In genomic region chr5:38561426-38562024, GRCm38 (mm10) we compare ENCODE assay signal across 8 mouse cellular contexts. TPM values are rescaled to one million over a fixed set of nuclear protein-coding genes. Genes with fewer than 3 reads are reported as not detected.
DNase-seq lines count a peak whose midpoint lies in the region; ATAC-seq and TF ChIP-seq lines count a peak whose summit lies in the region.

No protein-coding gene starts in this region.

- TF ChIP-seq EP300 in heart, adult 2 months (IDR thresholded peaks at IDR 0.05; ENCODE audit: insufficient read depth, low read depth, low read length) = no peak

- intact Hi-C loops in heart, adult 2 months (cut with DNase I) = loop anchor here (2.0 kb wide), 2 partner anchors 29 to 81 kb away; no protein-coding TSS in a partner anchor

- H3K4me3 ChIP-seq in embryonic facial prominence, embryonic 13.5 days = peak overlapping the region; percentile 91
- peak overlapping the region; percentile 94 for H3K4me3 ChIP-seq in heart, adult 2 months
- H3K4me3 ChIP-seq in limb, embryonic 13.5 days = peak overlapping the region; percentile 89
- peak overlapping the region; percentile 96 for H3K4me3 ChIP-seq in midbrain, embryonic 16.5 days (ENCODE audit: low read depth, low read length)

- WGBS in embryonic facial prominence, embryonic 13.5 days = under 1% methylated on average over 78 of the region's 79 CpGs
- under 1% methylated on average over 76 of the region's 79 CpGs for WGBS in heart, adult 2 months
- WGBS in limb, embryonic 13.5 days = under 1% methylated on average over 73 of the region's 79 CpGs
- under 1% methylated on average over 61 of the region's 79 CpGs for WGBS in midbrain, embryonic 16.5 days

- H3K9me3 ChIP-seq in embryonic facial prominence, embryonic 13.5 days = no peaks in the 10 kb centered on the region
- no peaks in the 10 kb centered on the region for H3K9me3 ChIP-seq in limb, embryonic 13.5 days
- no peaks in the 10 kb centered on the region for H3K9me3 ChIP-seq in midbrain, embryonic 16.5 days (replicated peaks; ENCODE audit: control insufficient read depth, low read length, poor library complexity, severe bottlenecking)

- peak; percentile 88 for TF ChIP-seq POLR2A in heart, adult 2 months (IDR thresholded peaks at IDR 0.05; ENCODE audit: insufficient read depth, low read depth, low read length)

- peak overlapping the region; percentile 92 for H3K4me2 ChIP-seq in embryonic facial prominence, embryonic 13.5 days
- peak overlapping the region; percentile 92 for H3K4me2 ChIP-seq in limb, embryonic 13.5 days (replicated peaks)
- peak overlapping the region; percentile 88 for H3K4me2 ChIP-seq in midbrain, embryonic 16.5 days (ENCODE audit: low read length)

- peak overlapping the region; percentile 95 for H3K9ac ChIP-seq in embryonic facial prominence, embryonic 13.5 days
- H3K9ac ChIP-seq in heart, adult 2 months (ENCODE audit: low read depth, low read length) = peak overlapping the region; percentile 97
- peak overlapping the region; percentile 95 for H3K9ac ChIP-seq in limb, embryonic 13.5 days
- H3K9ac ChIP-seq in midbrain, embryonic 16.5 days (ENCODE audit: low read depth, low read length) = peak overlapping the region; percentile 80

- peaks cover 7% of the 10 kb centered on the region for H3K79me2 ChIP-seq in heart, adult 2 months (replicated peaks; ENCODE audit: control insufficient read depth, insufficient read depth, low read length)

- peaks cover 33% of the 10 kb centered on the region for H3K36me3 ChIP-seq in embryonic facial prominence, embryonic 13.5 days
- H3K36me3 ChIP-seq in heart, adult 2 months (ENCODE audit: control insufficient read depth, insufficient read depth, low read length) = peaks cover 11% of the 10 kb centered on the region
- H3K36me3 ChIP-seq in limb, embryonic 13.5 days = peaks cover 32% of the 10 kb centered on the region
- H3K36me3 ChIP-seq in midbrain, embryonic 16.5 days (ENCODE audit: control insufficient read depth, insufficient read depth, low read length) = 0 out of 2 replicates have a peak, but pooled peaks cover 4% of the 10 kb centered on the region

- TF ChIP-seq CTCF in heart, adult 2 months (IDR thresholded peaks at IDR 0.05) = no peak

- peak; percentile 98 for DNase-seq in 3134 (ENCODE audit: extremely low read depth, insufficient read length, low spot score)
- peak; percentile 99 for DNase-seq in adrenal gland, postnatal 36 days
- peak; percentile 100 for DNase-seq in heart, adult 2 months
- DNase-seq in kidney, adult 8-10 months = peak; percentile 98 to 99
- peak; percentile 98 to 99 for DNase-seq in spleen, postnatal 10 days (ENCODE audit: low spot score in 2 of 2)

- peak overlapping the region; percentile 99 for H3K27ac ChIP-seq in embryonic facial prominence, embryonic 13.5 days
- H3K27ac ChIP-seq in heart, adult 2 months = peak overlapping the region; percentile 97
- peak overlapping the region; percentile 99 for H3K27ac ChIP-seq in limb, embryonic 13.5 days
- peak overlapping the region; percentile 91 for H3K27ac ChIP-seq in midbrain, embryonic 16.5 days (ENCODE audit: low read length)

- H3K27me3 ChIP-seq in embryonic facial prominence, embryonic 13.5 days = no peaks in the 10 kb centered on the region
- H3K27me3 ChIP-seq in heart, adult 2 months (ENCODE audit: control insufficient read depth, insufficient read depth, low read length) = no peaks in the 10 kb centered on the region
- H3K27me3 ChIP-seq in limb, embryonic 13.5 days = no peaks in the 10 kb centered on the region
- no peaks in the 10 kb centered on the region for H3K27me3 ChIP-seq in midbrain, embryonic 16.5 days (ENCODE audit: control insufficient read depth, insufficient read depth, low read depth, low read length)

- peaks cover 38% of the 10 kb centered on the region for H3K4me1 ChIP-seq in embryonic facial prominence, embryonic 13.5 days
- H3K4me1 ChIP-seq in heart, adult 2 months (ENCODE audit: control insufficient read depth, insufficient read depth, low read length) = peaks cover 13% of the 10 kb centered on the region
- peaks cover 41% of the 10 kb centered on the region for H3K4me1 ChIP-seq in limb, embryonic 13.5 days
- peaks cover 34% of the 10 kb centered on the region for H3K4me1 ChIP-seq in midbrain, embryonic 16.5 days (ENCODE audit: control insufficient read depth, insufficient read depth, low read length)

- peak; percentile 94 for ATAC-seq in embryonic facial prominence, embryonic 13.5 days (ENCODE audit: insufficient number of reproducible peaks, insufficient read depth, low FRiP score, low TSS enrichment, low read depth)
- peak; percentile 97 for ATAC-seq in limb, embryonic 13.5 days (ENCODE audit: low FRiP score, low read depth)
- ATAC-seq in midbrain, embryonic 16.5 days = peak; percentile 98

RNA-seq across cellular contexts. Expression of gene Wdr1, which starts 1.5 kb away (rescaled TPM):
- total RNA-seq in adrenal gland, postnatal 36 days (2021) = 100 to 1,000 TPM; 130 to 138 TPM
- 200 and 223 TPM in 2 replicates for polyA plus RNA-seq in embryonic facial prominence, embryonic 13.5 days (2015; fragmentation: Nextera tagmentation; extraction: Ambion mirVana)
- 100 to 1,000 TPM; 107 to 119 TPM for total RNA-seq in heart, adult 2 months (2021)
- polyA plus RNA-seq in heart, adult 2 months (2012; rRNA removed) = 105 and 144 TPM in 2 replicates
- polyA plus RNA-seq in limb, embryonic 13.5 days (2015; fragmentation: Nextera tagmentation; extraction: Ambion mirVana) = 203 and 206 TPM in 2 replicates
- 217 and 221 TPM in 2 replicates for polyA plus RNA-seq in midbrain, embryonic 16.5 days (2015; fragmentation: Nextera tagmentation; extraction: Ambion mirVana)

RNA-seq across cellular contexts. Expression of gene Slc2a9, which starts 58.6 kb away (rescaled TPM):
- total RNA-seq in adrenal gland, postnatal 36 days (2021) = 1 to 10 TPM; 2.0 to 2.4 TPM
- 0.72 and 1.9 TPM in 2 replicates for polyA plus RNA-seq in embryonic facial prominence, embryonic 13.5 days (2015; fragmentation: Nextera tagmentation; extraction: Ambion mirVana)
- 1 to 10 TPM; 1.3 to 1.6 TPM for total RNA-seq in heart, adult 2 months (2021)
- 1.6 and 1.9 TPM in 2 replicates for polyA plus RNA-seq in heart, adult 2 months (2012; rRNA removed)
- polyA plus RNA-seq in limb, embryonic 13.5 days (2015; fragmentation: Nextera tagmentation; extraction: Ambion mirVana) = 0.28 and 0.32 TPM in 2 replicates
- polyA plus RNA-seq in midbrain, embryonic 16.5 days (2015; fragmentation: Nextera tagmentation; extraction: Ambion mirVana) = 0.23 and 0.73 TPM in 2 replicates

Comparison
In these comparisons a context has a peak if more than half of its experiments do, and no peak if none do; other contexts are left out.
1. Peak in every context shown above with its lines: DNase-seq, ATAC-seq, H3K4me3 ChIP-seq and H3K27ac ChIP-seq.